Mouse (Mus musculus) spleen, adult 12 weeks (tissue): Measurements from ENCODE around the gene Zfp646.
"Not testable (repeated sequence)": the region's sequence is repeated elsewhere in the genome, so short reads cannot be mapped to it uniquely, and the experiment has no call there.

ENCODE experiments used
- DNase-seq: peaks from one replicate; pipeline ENCODE4 v3.0.0; 2022; ENCODE audit warnings: low spot score

The Zfp646 gene

GRCm38 (mm10) chr7:127880431-127880830 is 4.4 kb downstream of the Zfp646 start:
- no peak for DNase-seq

DNA sequence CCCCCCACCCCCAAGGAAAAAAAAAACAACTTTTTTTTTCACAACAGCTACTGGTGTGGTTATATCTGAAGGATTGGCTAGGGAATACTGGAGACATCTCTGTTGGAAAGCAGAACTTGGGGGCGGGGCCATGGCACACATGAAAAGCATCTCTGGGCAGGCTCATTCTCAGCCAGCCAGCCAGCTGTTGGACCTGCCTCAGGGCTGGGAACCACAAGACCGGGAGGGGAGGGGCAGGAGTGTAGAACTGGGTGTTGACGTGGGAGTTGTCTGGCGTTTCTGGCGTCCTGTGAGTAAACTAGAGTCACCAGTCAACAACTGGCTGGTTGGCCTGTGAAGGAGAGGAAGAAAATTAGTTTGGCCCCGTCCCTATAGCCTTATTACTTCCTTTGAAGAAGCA is 9.9 kb downstream of the Zfp646 start:
- DNase-seq: no peak

DNA sequence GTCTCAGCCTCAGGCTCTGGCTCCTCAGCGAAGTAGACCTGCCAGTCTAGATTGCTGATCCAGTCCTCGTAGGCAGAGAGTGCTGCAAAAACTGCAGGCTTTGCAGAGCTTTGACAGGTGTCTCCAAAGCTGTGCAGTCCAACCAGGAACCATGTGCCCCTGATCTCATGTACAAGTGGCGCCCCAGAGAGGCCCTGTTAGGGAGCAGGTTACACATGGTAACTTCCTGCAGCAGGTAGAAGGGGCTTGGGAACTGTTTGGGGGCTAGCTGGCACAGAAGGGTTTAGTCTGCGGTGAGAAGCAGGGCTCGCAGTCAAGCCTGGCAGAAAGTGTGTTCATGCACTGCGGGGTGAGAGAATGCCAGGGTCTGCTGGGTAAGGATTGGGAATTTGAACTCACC is 10.5 kb downstream of the Zfp646 start:
- no peak for DNase-seq

DNA sequence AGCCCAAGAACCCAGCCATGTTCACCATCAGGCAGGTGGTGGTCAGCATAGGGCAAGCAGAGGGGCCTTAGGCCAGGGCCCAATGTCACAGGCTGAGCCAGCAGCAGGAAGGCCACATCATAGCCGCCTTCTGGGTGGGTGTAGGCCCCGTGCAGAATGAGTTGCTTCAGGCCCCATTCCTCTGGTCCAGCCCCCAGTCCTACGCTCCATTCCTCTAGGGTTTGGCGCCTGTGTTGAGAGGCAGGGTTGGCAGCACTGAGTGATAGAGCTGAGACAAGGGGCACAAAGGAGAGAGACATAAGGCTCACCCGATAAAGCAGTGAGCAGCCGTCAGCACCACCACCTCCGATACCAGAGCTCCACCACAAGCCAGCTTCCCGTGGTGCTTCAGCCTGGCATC is 11.2 kb downstream of the Zfp646 start:
- DNase-seq: no peak

DNA sequence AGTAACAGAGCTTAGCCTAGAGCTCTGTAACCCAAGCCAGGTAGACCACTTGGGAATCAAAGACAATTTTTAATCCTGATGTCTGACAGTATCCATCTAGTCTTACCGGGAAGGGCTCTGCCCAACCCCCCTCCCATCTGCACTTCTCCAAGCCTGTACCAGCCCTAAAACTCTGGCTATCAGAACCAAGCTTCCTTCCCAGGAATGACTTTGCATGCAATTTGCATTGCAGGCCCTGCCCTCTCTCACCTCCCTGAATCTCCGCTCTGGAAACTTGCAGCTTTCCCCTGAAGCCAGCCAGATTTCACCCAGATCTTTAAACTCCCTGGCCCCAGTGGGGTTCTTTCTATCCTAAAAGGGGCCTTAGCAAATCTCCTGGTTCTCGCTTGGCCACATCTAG is 11.8 kb downstream of the Zfp646 start:
- no peak for DNase-seq

DNA sequence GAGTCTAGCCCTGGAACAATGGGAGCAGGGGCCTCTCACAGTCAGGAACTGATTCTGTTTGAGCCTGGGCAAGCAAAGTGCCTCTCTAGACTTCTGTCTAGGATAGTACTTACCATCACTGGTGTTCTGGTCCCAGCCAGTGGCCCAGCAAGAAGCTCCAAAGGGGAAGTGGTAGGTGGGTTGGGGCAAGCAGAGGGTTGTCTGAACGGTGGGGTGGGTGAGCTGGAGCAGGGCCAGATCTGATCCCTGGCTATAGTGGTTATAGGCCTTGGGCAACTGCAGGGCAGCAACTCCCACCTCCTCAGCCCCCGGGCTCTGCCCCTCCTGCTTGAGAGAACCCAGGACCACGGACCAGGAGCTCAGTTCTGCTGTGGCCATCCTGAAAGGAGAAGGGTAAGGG is 12.8 kb downstream of the Zfp646 start:
- no peak for DNase-seq

DNA sequence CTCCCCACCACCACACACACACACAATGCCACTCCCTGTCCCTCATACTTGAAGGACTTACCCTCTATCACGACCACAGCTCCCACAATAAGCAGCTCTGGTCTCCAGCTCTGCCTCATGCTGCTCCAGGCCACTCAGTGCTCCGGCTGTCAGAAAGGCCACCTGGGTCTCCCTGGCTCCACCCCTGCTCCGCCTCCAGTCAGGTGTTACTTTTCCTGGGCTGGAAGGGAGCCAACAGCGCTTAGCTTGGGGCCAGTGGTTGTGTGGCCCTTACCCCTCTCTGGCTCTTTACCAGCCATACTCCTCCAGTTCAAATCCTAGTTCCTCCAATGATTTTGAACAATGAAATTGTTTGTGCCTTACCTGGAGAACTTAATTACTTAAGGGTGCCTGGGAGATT is 14.8 kb downstream of the Zfp646 start, which contains the start of gene Prss53:
TSS of gene Prss53 (minus strand) at position 173 of the 400 bp plus-strand sequence.
- DNase-seq: no peak

GRCm38 (mm10) chr7:127894480-127894879 is 18.5 kb downstream of the Zfp646 start:
- DNase-seq: no peak

DNA sequence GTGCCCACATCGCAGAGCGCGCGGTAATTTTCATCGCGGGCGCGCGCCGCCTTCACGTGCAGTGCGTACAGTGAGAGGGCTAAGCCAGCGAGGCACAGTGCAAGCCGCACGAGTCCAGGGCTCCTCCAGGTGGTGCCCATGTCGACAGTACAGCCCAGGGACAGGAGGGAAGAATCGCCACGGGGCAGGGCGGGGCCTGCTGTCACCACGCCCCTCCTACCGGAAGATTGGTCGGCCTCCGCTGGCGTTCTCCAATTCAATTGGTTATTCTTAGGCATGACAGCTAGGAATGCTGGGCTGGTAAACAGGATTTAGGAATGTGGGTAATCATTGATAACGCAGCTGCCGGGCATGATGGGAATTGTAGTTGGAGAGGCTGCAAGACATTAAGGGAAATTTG is 19.4 kb downstream of the Zfp646 start, which contains the start of the genes Gm21974 and Vkorc1:
TSS of gene Gm21974 (minus strand) at position 13 of the 400 bp plus-strand sequence.
TSS of gene Vkorc1 (minus strand) at position 176 of the 400 bp plus-strand sequence.
- DNase-seq: peak; percentile 85

GRCm38 (mm10) chr7:127895891-127896290 is 19.9 kb downstream of the Zfp646 start:
- not testable (repeated sequence) for DNase-seq

DNA sequence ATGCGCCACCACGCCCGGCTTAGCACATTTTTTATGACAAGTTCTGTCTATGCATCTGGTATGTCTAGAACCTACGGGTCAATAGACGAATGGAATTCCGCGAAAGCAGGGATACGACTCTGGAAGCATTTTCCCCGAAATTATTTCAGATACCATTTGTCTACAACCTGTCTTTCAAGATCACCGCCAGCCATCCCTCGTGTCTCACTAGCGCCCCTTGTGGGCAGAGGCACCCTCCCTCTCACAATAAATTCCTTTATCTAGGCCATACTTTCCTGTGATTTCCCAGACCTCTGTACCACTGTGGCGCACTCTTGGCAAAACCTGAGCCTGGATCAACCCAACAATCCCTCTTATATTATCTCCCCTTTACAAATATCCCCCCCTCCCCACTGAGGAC is 20.4 kb downstream of the Zfp646 start:
- peak; percentile 69 for DNase-seq

DNA sequence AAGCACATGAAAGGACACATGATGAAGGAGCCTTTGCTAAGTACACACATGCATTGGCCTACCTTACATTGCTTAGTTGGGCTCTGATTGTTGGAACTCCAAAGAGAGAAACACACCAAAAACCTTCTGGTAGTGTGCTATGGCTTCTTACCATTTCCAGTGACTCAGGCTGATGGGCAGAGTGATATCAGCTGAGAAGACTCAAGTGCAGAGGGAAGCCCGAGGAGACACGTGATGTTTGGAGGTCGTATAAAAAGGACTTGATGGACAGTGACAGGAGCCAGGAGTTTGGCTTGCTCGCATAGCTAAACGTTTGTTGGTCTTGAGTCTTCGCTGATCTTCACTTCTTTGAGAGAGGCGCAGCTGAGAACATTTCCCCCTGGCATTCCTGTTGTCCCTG is 21.5 kb downstream of the Zfp646 start:
- DNase-seq: no peak

GRCm38 (mm10) chr7:127898179-127898956 is 22.3 kb downstream of the Zfp646 start:
- DNase-seq: no peak

DNA sequence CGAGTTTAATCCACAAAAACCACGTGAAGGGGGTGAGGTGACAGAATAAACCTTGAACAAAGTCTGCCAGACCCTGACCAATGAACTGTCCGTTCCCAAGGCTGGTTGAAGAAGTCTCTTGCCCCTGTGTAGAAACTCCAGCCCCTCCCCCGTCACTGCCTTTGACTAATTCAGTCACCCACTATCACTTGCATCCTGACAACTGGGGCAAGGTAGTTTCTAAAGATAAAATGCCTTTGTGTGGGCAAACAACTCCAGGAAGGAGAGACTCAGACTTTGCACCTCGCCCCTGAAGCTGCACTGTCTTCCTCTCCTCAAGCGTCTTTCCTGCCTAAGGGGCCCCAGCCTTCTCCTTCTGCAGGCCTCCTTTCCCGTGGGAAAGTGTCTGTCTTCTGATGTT is 24.0 kb downstream of the Zfp646 start:
- DNase-seq: no peak

- DNase-seq: no peak
Observed at GRCm38 (mm10) chr7:127901772-127902171, 25.8 kb downstream of the Zfp646 start.

GRCm38 (mm10) chr7:127903971-127904796 is 28.2 kb downstream of the Zfp646 start, which contains the start of gene Bckdk:
Bckdk (plus strand) TSS chr7:127904082.
- DNase-seq: peak; percentile 56

GRCm38 (mm10) chr7:127907939-127908338 is 31.9 kb downstream of the Zfp646 start:
- no peak for DNase-seq

DNA sequence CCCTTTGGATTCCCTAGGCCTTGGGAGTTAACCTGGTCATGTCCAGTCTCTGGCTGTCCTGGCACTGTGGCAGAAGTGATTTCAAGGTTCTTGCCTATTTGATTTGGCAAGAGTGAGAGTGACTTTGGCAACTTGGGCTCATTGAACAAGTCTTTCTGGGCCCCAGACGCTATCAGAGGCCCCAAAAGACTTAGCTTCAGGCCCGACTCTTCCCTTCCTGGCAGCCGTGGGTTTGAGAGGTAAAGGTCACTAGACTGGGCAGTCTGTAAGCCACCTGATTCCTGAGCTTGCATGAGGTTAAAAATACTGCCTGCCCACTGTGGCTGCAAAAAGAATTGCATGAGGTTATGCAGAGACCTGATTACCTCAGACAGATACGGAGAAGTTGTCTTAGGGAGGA is 32.6 kb downstream of the Zfp646 start:
- DNase-seq: no peak

GRCm38 (mm10) chr7:127912190-127912871 is 36.3 kb downstream of the Zfp646 start, which contains the start of gene Kat8:
Kat8 (plus strand) TSS chr7:127912516.
- peak; percentile 80 for DNase-seq

DNA sequence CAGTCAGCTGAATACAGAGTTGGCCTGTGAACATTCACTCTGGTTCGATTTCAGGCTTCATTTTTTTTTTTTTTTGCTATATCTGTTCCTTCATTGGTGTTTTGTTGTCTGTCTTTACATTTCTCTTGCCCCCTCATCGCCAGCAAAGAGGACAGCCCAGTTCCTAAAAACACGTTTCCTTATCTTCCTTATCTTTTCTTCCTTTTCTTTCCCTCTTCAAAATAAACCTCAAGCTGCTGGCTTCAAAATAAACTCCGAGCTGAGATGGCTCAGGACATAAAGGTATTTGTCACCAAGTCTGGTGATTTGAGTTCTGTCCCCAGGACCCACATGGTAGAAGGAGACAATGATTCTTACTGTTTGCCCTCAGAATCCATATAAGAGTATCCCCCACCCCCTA is 36.9 kb downstream of the Zfp646 start:
- no peak for DNase-seq

- no peak for DNase-seq
Observed at GRCm38 (mm10) chr7:127915293-127915692, 39.3 kb downstream of the Zfp646 start.

DNA sequence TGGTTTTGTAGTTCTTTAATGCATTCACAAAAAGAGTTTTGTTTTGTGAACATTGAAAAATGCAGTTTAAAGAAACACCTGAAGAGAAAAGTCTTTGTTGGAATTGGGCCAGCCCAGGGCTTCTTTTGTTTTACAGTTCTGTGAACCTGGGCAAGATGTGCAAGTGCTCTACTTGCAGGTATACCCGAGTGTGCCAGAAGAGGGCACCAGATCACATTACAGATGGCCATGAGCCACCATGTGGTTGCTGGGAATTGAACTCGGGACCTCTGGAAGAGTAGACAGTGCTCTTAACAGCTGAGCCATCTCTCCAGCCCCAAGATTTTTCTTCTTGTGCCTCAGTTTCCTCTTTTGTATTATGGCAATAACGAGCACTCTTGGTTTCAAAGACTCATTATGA is 42.2 kb downstream of the Zfp646 start:
- peak; percentile 38 for DNase-seq
